Mouse (Mus musculus): ENCODE measurements at regions not wholly inside any gene's neighbourhood (a gene's known extent, or its start where the extent isn't known, plus 50 kb on each side); places are given as distances from the start of the nearest gene placed in this dataset.

DNA sequence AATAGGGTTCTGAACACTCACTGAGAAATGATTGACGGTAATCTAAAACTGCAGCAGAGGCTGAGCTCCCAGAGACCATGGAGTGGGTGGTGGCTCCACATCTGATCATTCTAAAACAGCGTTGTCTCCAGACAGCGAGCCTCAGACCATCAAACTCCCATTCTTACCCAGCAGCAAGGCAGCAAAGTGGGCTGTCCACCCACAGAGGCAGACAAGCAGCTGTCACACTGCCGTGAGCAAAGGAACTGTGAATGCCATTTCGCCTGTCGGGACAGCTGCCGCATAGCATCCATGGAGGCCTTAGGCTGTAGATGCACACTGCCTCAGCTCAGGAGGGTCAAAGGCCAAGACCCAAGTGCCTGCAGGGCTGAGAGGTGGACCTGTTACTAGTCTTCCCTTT is 167.3 kb downstream of the Hunk start:
- TF ChIP-seq EP300 (IDR thresholded peaks at IDR 0.05; ENCODE audit: insufficient read depth, low read depth, low read length), result no peak
- no peak for TF ChIP-seq CTCF (IDR thresholded peaks at IDR 0.05; ENCODE audit: low read depth, low read length)

Data from ES-Bruce4 (cell line).